Mouse (Mus musculus) heart, adult 2 months (tissue): Measurements from ENCODE around the gene Clec4a2. TPM values are rescaled to one million over a fixed set of nuclear protein-coding genes. Genes with fewer than 3 reads are reported as not detected.
"Not testable (repeated sequence)": the region's sequence is repeated elsewhere in the genome, so short reads cannot be mapped to it uniquely, and the experiment has no call there.

Experiments used
- DNase-seq, 2 experiments: peaks; one replicate each; pipeline ENCODE4 v3.0.0; 2021
- H3K27ac ChIP-seq: fragments of 200-600 bp; 2 replicates; pipeline ENCODE4 v1.8.1; 2022
- H3K27me3 ChIP-seq: fragments of 200-500 bp; 2 replicates; pipeline ENCODE4 v1.6.1; 2012; ENCODE audit warnings: mild to moderate bottlenecking, low read length, inconsistent platforms, mixed read lengths; ENCODE audit not compliant: control insufficient read depth, insufficient read depth
- H3K36me3 ChIP-seq: fragments of 200-500 bp; 2 replicates; pipeline ENCODE4 v1.6.1; 2012; ENCODE audit warnings: low read length, inconsistent platforms; ENCODE audit not compliant: control insufficient read depth, insufficient read depth
- H3K4me1 ChIP-seq: fragments of 200-500 bp; 2 replicates; pipeline ENCODE4 v1.6.1; 2011; ENCODE audit warnings: low read length; ENCODE audit not compliant: control insufficient read depth, insufficient read depth
- H3K4me3 ChIP-seq: fragments of 200-600 bp; 2 replicates; pipeline ENCODE4 v1.8.1; 2022
- H3K79me2 ChIP-seq: fragments of 200-500 bp; replicated peaks from 2 replicates; pipeline ENCODE4 v1.6.1; 2012; ENCODE audit warnings: mild to moderate bottlenecking, inconsistent platforms, low read length, moderate library complexity, mixed read lengths; ENCODE audit not compliant: control insufficient read depth, insufficient read depth
- H3K9ac ChIP-seq: fragments of 200-500 bp; 2 replicates; pipeline ENCODE4 v1.6.1; 2012; ENCODE audit warnings: low read depth, mild to moderate bottlenecking, control low read depth, inconsistent platforms, low read length, mixed read lengths
- CTCF ChIP-seq: fragments of 200-600 bp; IDR thresholded peaks from 2 replicates; pipeline ENCODE4 v1.8.1; 2022; ENCODE audit warnings: antibody characterized with exemption, mild to moderate bottlenecking, moderate library complexity
- EP300 ChIP-seq: fragments of 200-500 bp; IDR thresholded peaks from 2 replicates; pipeline ENCODE4 v1.6.1; 2011; ENCODE audit warnings: low read depth, low read length, control low read depth; ENCODE audit not compliant: insufficient read depth
- POLR2A ChIP-seq: fragments of 200-500 bp; IDR thresholded peaks from 2 replicates; pipeline ENCODE4 v1.6.1; 2011; ENCODE audit warnings: mild to moderate bottlenecking, low read depth, low read length, control low read depth; ENCODE audit not compliant: insufficient read depth
- WGBS: fragments of 180-500 bp; shearing (Covaris S2); methylation state at CpG from one replicate; pipeline ENCODE4 v1.1.7; 2018; 5-methylcytosine and 5-hydroxymethylcytosine counted together
- intact Hi-C: fragments of 180-260 bp; cut with DNase I; formaldehyde crosslinking; loops from one replicate; pipeline ENCODE4 v1.15.1; 2025
- polyA plus RNA-seq: library from polyadenylated mRNA; depleted of rRNA; stranded (reverse); fragments of >200 nt; gene quantifications from 2 replicates; pipeline ENCODE4 v1.2.3, GENCODE M21; 2012; rRNA removed
- total RNA-seq, 2 experiments: library from RNA; stranded (reverse); gene quantifications; 2 replicates each; pipeline ENCODE4 v1.2.3; 2021

The Clec4a2 gene
- total and polyA plus RNA-seq, 3 experiments, result 1.5 to 2.0 (median 1.6) TPM

DNA sequence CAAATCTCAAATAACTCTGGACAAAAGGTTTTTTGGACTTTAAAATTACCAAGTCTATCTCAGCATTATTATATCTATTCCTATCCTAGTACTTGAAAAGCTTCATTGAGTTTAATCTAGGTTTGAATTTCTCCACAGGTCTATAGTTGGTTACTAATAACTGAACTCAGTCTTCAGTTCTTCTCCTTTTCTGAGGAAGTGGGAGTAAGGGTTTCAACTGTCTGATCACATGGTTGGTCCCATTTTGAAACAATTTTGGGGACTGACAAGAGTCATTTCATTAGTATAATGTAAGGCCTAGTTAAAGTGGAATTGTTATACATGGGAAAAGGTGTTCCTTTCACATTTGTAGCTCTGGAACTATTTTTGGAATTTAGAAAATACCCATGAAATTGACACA lies 64.8 kb downstream of the Clec4a2 start:
- Histone ChIP-seq H3K36me3 (no peaks in the 10 kb centered on the region), H3K9ac (no peak overlapping the region), H3K79me2 (no peaks in the 10 kb centered on the region), H3K4me3 (no peak overlapping the region), H3K27ac (no peak overlapping the region), H3K4me1 (no peaks in the 10 kb centered on the region), H3K27me3 (no peaks in the 10 kb centered on the region)
- DNase-seq, result no peak
- TF ChIP-seq CTCF (no peak), POLR2A (no peak), EP300 (no peak)
- intact Hi-C loops, result no loop called here

GRCm38 (mm10) chr6:123172593-123172992 lies 66.4 kb downstream of the Clec4a2 start, which contains the start of gene Clec4b2:
TSS of gene Clec4b2 (plus strand) at chr6:123172893.
- Histone ChIP-seq H3K79me2 (no peaks in the 10 kb centered on the region), H3K27me3 (no peaks in the 10 kb centered on the region), H3K36me3 (no peaks in the 10 kb centered on the region), H3K4me1 (no peaks in the 10 kb centered on the region), H3K27ac (no peak within 1 kb of the TSS), H3K9ac (no peak within 1 kb of the TSS), H3K4me3 (no peak within 1 kb of the TSS)
- intact Hi-C loops, result no loop called here
- DNase-seq, result no peak
- 77% methylated on average over 4 of the region's 4 CpGs for WGBS
- TF ChIP-seq EP300 (no peak), POLR2A (no peak), CTCF (no peak)

DNA sequence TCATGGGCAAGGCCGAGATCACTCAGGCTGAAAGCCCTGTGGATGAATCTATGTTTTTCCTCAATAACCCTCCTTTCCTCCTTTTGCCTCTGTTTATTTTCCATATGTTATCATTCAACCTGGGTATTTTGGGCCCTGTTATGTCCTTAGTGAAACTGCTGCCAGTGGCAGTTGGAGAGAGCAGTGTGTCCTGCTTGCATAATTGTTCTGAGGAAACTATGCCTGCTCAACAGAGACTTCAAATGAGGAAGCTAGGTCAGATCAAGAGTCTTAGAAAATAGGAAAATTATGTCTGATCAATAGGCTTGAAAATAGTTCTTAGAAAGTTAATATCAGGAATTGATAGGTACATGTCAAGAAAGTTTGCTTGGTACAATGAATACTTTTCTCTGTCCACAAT lies 69.3 kb downstream of the Clec4a2 start:
- Histone ChIP-seq H3K27ac (no peak overlapping the region), H3K4me3 (no peak overlapping the region), H3K27me3 (no peaks in the 10 kb centered on the region), H3K4me1 (no peaks in the 10 kb centered on the region), H3K79me2 (no peaks in the 10 kb centered on the region), H3K9ac (no peak overlapping the region), H3K36me3 (no peaks in the 10 kb centered on the region)
- 70% methylated on average over 1 of the region's 1 CpGs for WGBS
- peak in 1 of 2 experiments; percentile 5 for DNase-seq
- TF ChIP-seq EP300, result no peak
- TF ChIP-seq POLR2A, result no peak
- no peak for TF ChIP-seq CTCF
- intact Hi-C loops, result no loop called here

- H3K36me3 ChIP-seq, H3K27me3 ChIP-seq, H3K4me1 ChIP-seq, H3K4me3 ChIP-seq, DNase-seq, H3K27ac ChIP-seq, H3K79me2 ChIP-seq, H3K9ac ChIP-seq, intact Hi-C loops: not testable (repeated sequence)
- TF ChIP-seq CTCF, result peak; percentile 35
- 56% methylated on average over 2 of the region's 2 CpGs for WGBS
Observed at GRCm38 (mm10) chr6:123184862-123185261, 78.6 kb downstream of the Clec4a2 start.

Other genes with a start within 250 kb of the Clec4a2 start
- 10 to 100 TPM; 20.7 to 22.6 TPM for gene Necap1, start 232.0 kb upstream of the Clec4a2 start, total RNA-seq
- 16.2 and 25.2 TPM in 2 replicates for gene Necap1, start 232.0 kb upstream of the Clec4a2 start, polyA plus RNA-seq
- gene Clec4a1, start 184.6 kb upstream of the Clec4a2 start, total RNA-seq, result 1 to 10 TPM; 3.8 to 4.4 TPM
- 3.4 and 3.6 TPM in 2 replicates for gene Clec4a1, start 184.6 kb upstream of the Clec4a2 start, polyA plus RNA-seq
- gene Clec4a3, start 153.9 kb upstream of the Clec4a2 start, total RNA-seq, result 1 to 10 TPM; 2.6 to 3.1 TPM
- gene Clec4a3, start 153.9 kb upstream of the Clec4a2 start, polyA plus RNA-seq, result 1.7 and 2.1 TPM in 2 replicates
- not detected for gene Clec4a4, start 116.1 kb upstream of the Clec4a2 start, total RNA-seq
- gene Clec4a4, start 116.1 kb upstream of the Clec4a2 start, polyA plus RNA-seq, result not detected in 2 replicates
- under 1 TPM in 1 of 2 experiments, not detected in 1; 0.42 TPM for gene Clec4b1, start 56.5 kb upstream of the Clec4a2 start, total RNA-seq
- gene Clec4b1, start 56.5 kb upstream of the Clec4a2 start, polyA plus RNA-seq, result 0.82 and 1.4 TPM in 2 replicates
- not detected for gene Clec4b2, start 66.5 kb downstream of the Clec4a2 start, total RNA-seq
- not detected in 2 replicates for gene Clec4b2, start 66.5 kb downstream of the Clec4a2 start, polyA plus RNA-seq
- 1 to 10 TPM in 1 of 2 experiments, under 1 TPM in 1; 0.89 to 1.3 TPM for gene Clec4n, start 123.4 kb downstream of the Clec4a2 start, total RNA-seq
- 0.76 and 1.6 TPM in 2 replicates for gene Clec4n, start 123.4 kb downstream of the Clec4a2 start, polyA plus RNA-seq
- 1 to 10 TPM in 1 of 2 experiments, under 1 TPM in 1; 0.68 to 1.1 TPM for gene Clec4d, start 155.7 kb downstream of the Clec4a2 start, total RNA-seq
- gene Clec4d, start 155.7 kb downstream of the Clec4a2 start, polyA plus RNA-seq, result 0.32 and 0.64 TPM in 2 replicates
- under 1 TPM; 0.13 to 0.75 TPM for gene Clec4e, start 183.4 kb downstream of the Clec4a2 start, total RNA-seq
- gene Clec4e, start 183.4 kb downstream of the Clec4a2 start, polyA plus RNA-seq, result 0.08 and 0.09 TPM in 2 replicates
- not detected for gene Vmn2r19, start 201.9 kb downstream of the Clec4a2 start, total RNA-seq
- gene Vmn2r19, start 201.9 kb downstream of the Clec4a2 start, polyA plus RNA-seq, result not detected in 2 replicates